Mouse (Mus musculus): ENCODE data around the gene Elmo3.
A peak's percentile ranks its signal among the peaks of the same experiment; 100 is the strongest.

DNA sequence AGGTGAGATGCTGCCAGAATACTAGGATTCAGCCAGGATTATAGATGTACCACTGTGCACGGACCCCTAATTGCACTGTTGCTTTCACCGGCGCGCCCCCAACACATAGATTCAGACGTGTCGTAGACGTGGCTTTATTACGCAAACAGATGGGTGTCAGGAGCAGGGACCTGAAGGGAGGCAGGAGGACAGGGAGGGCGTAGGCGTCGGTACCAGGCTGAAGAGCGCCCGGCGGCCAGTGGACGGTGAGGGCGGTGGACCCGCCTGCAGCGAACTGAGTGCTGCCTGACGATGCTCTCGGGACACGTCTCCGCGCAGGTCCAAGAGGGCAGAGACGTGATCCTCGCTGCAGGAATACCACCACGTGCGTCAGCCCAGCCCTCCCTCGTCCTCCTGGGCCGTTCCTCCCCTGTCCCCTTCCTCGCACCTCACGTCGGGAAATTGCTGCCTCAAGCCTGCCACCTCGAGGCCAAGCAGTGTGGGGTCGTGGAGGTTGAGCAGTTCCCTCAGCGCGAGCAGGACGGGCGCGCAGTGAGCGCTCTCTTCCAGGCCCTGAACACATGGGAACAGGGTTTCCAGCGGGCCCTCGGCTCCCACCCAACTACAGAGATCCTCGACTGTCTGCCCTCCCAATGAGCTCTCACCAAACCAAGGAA is 15.5 kb upstream of the Elmo3 start, which contains the start of gene 4931428F04Rik:
- TF ChIP-seq EP300 (IDR thresholded peaks at IDR 0.05; ENCODE audit: low read depth) (no peak), CTCF (IDR thresholded peaks at IDR 0.05; ENCODE audit: low read depth) (peak; percentile 58)
